Mouse (Mus musculus) C2C12 (cell line): ENCODE measurements at regions not wholly inside any gene's neighbourhood (a gene's known extent, or its start where the extent isn't known, plus 50 kb on each side); places are given as distances from the start of the nearest gene placed in this dataset.

Experiments used
- H3K27me3 ChIP-seq: one replicate; pipeline ENCODE4 v1.6.1; 2011; ENCODE audit not compliant: control insufficient read depth, insufficient read depth, insufficient read length
- H3K36me3 ChIP-seq: one replicate; pipeline ENCODE4 v1.6.1; 2011; ENCODE audit not compliant: control insufficient read depth, insufficient read depth
- H3K4me3 ChIP-seq: one replicate; pipeline ENCODE4 v1.5.1; 2011; ENCODE audit warnings: mild to moderate bottlenecking, control low read depth; ENCODE audit not compliant: poor library complexity, insufficient read depth, severe bottlenecking
- H3K79me2 ChIP-seq: one replicate; pipeline ENCODE4 v1.6.1; 2011; ENCODE audit not compliant: control insufficient read depth, insufficient read depth
- H3K79me3 ChIP-seq: one replicate; pipeline ENCODE4 v1.6.1; 2011; ENCODE audit warnings: low read depth, control low read depth
- H3ac ChIP-seq: one replicate; pipeline ENCODE3; 2011; ENCODE audit warnings: low read depth; ENCODE audit not compliant: control insufficient read depth, insufficient read length
- CEBPB ChIP-seq: IDR thresholded peaks from one replicate; pipeline ENCODE4 v1.6.1; 2011; ENCODE audit warnings: low read depth, mild to moderate bottlenecking, control low read depth, moderate library complexity
- CTCF ChIP-seq: IDR thresholded peaks from one replicate; pipeline ENCODE4 v1.5.1; 2011; ENCODE audit not compliant: control insufficient read depth, insufficient read depth, insufficient read length
- FOSL1 ChIP-seq: IDR thresholded peaks from one replicate; pipeline ENCODE4 v1.8.0; 2011; ENCODE audit warnings: mild to moderate bottlenecking, low read length; ENCODE audit not compliant: poor library complexity, insufficient read depth, severe bottlenecking
- MAX ChIP-seq: IDR thresholded peaks from one replicate; pipeline ENCODE4 v1.6.1; 2011; ENCODE audit warnings: mild to moderate bottlenecking, control low read depth
- MYOD1 ChIP-seq: IDR thresholded peaks from one replicate; pipeline ENCODE4 v1.6.1; 2011; ENCODE audit warnings: low read depth; ENCODE audit not compliant: control insufficient read depth, insufficient read length
- MYOG ChIP-seq: IDR thresholded peaks from one replicate; pipeline ENCODE4 v1.6.1; 2011; ENCODE audit not compliant: control insufficient read depth, insufficient read length; ENCODE audit errors: extremely low read depth
- USF1 ChIP-seq: IDR thresholded peaks from one replicate; pipeline ENCODE4 v1.6.1; 2011; ENCODE audit warnings: low read depth, mild to moderate bottlenecking, control low read depth, moderate library complexity

DNA sequence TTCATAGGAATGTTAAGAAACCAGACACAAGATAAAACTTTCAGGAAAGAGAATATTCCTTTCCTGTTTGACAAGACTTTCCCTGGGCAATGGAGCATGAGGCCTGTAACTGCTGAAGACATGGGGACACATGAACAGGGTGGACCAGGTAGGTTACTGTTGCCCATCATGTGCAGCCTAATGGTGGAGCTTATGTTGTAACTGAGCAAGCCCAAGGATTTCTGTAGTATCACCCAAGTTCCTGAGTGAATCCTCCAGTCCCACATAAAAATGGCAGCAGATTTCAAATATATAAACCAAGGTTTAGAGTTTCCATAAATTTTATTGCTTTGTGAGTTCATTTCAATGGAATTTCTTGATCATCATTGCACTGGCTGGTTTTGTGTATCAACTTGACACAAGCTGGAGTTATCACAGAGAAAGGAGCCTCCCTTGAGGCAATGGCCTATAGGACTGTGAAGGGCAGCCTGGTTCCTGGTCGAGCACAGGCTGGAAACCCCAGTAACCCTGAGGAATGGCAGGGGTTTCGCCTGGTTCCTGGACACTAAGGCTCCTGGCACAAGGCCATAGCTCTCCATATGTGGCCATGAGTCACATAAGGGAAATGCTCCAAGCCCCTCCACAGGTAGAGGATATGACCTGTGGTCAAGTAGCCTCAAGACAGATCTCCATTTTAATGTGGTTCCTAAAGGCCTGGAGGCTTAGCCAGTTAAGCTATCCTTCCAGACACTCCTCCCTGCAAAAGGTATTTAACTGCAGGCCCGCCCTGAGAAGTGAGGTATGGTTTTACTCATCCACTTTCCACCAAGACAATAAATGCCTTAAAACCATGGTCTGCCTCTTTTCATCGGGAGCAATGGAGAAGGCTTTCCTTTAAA is 92.9 kb upstream of the Pfn2 start:
- Histone ChIP-seq H3K79me3 (no peaks in the 10 kb centered on the region), H3K79me2 (no peaks in the 10 kb centered on the region), H3K4me3 (no peak overlapping the region), H3K27me3 (no peaks in the 10 kb centered on the region), H3K36me3 (no peaks in the 10 kb centered on the region), H3ac (no peak overlapping the region)
- TF ChIP-seq FOSL1: no peak
- TF ChIP-seq MYOD1: no peak
- no peak for TF ChIP-seq USF1
- TF ChIP-seq CEBPB: no peak
- no peak for TF ChIP-seq MAX
- no peak for TF ChIP-seq MYOG
- no peak for TF ChIP-seq CTCF

DNA sequence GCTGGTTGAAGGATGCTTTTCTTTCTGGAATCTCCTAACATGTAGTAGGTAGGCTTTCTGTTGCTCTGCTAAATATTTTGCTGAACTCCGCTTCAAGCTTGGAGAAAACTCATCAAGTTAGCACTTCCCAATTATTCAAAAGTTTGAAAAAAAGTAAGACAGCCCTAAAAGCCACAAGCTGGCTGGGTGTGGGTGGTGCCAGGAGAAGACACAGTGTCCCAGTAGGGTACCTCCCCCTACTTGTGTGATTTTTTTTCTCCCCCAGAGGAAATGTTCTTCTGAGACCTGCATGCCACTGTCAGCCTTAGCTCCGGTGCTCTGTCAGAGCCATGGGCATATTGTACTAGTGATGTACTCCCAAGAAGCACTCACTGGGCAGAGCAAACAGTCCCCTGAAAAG is 96.8 kb upstream of the Pfn2 start:
- no peaks in the 10 kb centered on the region for H3K36me3 ChIP-seq
- no peak overlapping the region for H3K4me3 ChIP-seq
- TF ChIP-seq MAX: no peak
- no peak for TF ChIP-seq USF1
- no peak for TF ChIP-seq MYOD1
- no peak for TF ChIP-seq FOSL1
- TF ChIP-seq CEBPB: no peak
- TF ChIP-seq CTCF: no peak
- no peak for TF ChIP-seq MYOG
- H3K27me3 ChIP-seq: no peaks in the 10 kb centered on the region
- H3ac ChIP-seq: no peak overlapping the region
- H3K79me2 ChIP-seq: no peaks in the 10 kb centered on the region
- H3K79me3 ChIP-seq: no peaks in the 10 kb centered on the region

DNA sequence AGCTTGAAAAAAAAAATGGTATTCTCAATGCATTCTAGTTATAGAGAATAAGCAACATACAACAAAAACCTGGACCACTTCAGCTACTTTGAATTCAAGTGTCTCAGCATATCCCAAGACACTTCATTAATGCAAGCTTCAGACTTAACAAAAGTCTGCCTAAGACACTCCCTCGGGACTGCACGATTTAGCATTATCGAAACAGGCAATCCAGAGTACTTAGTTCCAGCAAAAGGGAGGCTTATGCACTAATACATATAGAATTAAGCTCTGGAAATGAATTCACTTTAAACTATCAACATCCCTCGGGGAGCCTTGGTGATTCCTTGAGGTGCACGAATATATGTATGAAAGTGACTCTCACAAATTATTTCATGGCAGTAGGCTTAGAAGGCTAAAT is 97.9 kb upstream of the Pfn2 start:
- Histone ChIP-seq H3K79me3 (no peaks in the 10 kb centered on the region), H3K79me2 (no peaks in the 10 kb centered on the region), H3ac (no peak overlapping the region), H3K4me3 (no peak overlapping the region), H3K27me3 (no peaks in the 10 kb centered on the region), H3K36me3 (no peaks in the 10 kb centered on the region)
- TF ChIP-seq MYOG (no peak), CEBPB (no peak), MAX (no peak), USF1 (no peak), MYOD1 (no peak), CTCF (no peak), FOSL1 (no peak)

DNA sequence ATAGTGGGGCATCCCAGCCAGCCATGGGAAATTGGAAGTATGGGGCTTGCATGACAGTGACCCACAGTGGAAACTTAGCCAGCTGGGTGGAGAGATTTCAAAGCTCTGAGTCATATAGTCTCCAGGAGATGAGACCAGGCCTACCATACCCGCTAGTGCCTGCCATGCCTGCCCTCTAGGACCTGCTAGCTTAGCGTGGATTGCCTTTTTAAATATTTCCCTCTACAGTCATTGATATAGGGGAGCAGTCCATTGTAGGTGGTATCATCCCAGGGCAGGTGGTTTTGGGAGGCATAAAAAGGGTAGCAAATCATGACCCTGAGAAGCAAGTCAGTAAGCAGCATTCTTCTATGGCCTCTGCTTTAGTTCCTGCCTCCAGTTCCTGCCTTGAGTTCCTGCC is 99.5 kb upstream of the Pfn2 start:
- Histone ChIP-seq H3K36me3 (no peaks in the 10 kb centered on the region), H3K4me3 (no peak overlapping the region), H3K79me2 (no peaks in the 10 kb centered on the region), H3ac (no peak overlapping the region), H3K79me3 (no peaks in the 10 kb centered on the region), H3K27me3 (no peaks in the 10 kb centered on the region)
- TF ChIP-seq MYOG: no peak
- TF ChIP-seq FOSL1: no peak
- no peak for TF ChIP-seq MYOD1
- no peak for TF ChIP-seq MAX
- no peak for TF ChIP-seq CEBPB
- TF ChIP-seq USF1: no peak
- TF ChIP-seq CTCF: no peak

DNA sequence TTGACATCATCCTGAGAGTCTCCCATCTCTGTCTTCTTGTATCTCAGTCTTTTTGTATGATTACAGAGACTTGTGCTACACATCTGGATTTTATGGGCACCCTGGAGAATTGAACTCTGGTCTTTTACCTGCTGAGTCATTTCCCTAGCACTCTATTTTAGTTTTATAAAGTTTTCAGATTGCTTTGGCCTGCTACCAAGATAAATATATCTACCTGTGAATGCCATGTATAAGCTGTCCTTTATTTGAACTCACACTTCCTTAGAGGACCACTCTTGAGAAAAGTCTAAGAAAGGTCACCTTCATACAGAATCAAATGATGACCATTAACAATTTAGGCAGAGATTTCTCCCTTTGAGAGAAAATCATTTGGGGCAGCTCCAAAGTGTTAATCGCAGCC is 100.8 kb upstream of the Pfn2 start:
- Histone ChIP-seq H3K36me3 (no peaks in the 10 kb centered on the region), H3ac (no peak overlapping the region), H3K27me3 (no peaks in the 10 kb centered on the region), H3K79me3 (no peaks in the 10 kb centered on the region), H3K4me3 (no peak overlapping the region), H3K79me2 (no peaks in the 10 kb centered on the region)
- TF ChIP-seq CEBPB (no peak), MAX (no peak), MYOG (no peak), MYOD1 (no peak), CTCF (no peak), FOSL1 (no peak), USF1 (no peak)
